Mouse (Mus musculus) neural tube, embryonic 15.5 days (tissue): ENCODE results near the gene Akap7. TPM values are rescaled to one million over a fixed set of nuclear protein-coding genes. Genes with fewer than 3 reads are reported as not detected.

Source experiments
- polyA plus RNA-seq: library from polyadenylated mRNA; unstranded; fragments of >200 nt; fragmentation: Nextera tagmentation; extraction: Ambion mirVana; gene quantifications from 2 replicates; pipeline ENCODE4 v1.2.1, GENCODE M21; 2015

The Akap7 gene
- polyA plus RNA-seq, 1 experiment from 2014 or later, result 53.0 TPM

Other genes with a start within 250 kb of the Akap7 start
- 27.7 and 36.7 TPM in 2 replicates for gene Epb41l2, start 51.9 kb upstream of the Akap7 start, polyA plus RNA-seq
- gene Smlr1, start 228.4 kb upstream of the Akap7 start, polyA plus RNA-seq, result not detected in 2 replicates